Mouse (Mus musculus) megakaryocyte, adult 5-6 weeks (primary cell): ENCODE results near the gene Itga5. TPM values are rescaled to one million over a fixed set of nuclear protein-coding genes. Genes with fewer than 3 reads are reported as not detected.
"Not testable (repeated sequence)": the region's sequence is repeated elsewhere in the genome, so short reads cannot be mapped to it uniquely, and the experiment has no call there.

ENCODE experiments used
- ATAC-seq: 2 replicates; pipeline ENCODE4 v1.8.0; 2016; ENCODE audit warnings: mild to moderate bottlenecking, inconsistent platforms; ENCODE audit not compliant: poor library complexity, severe bottlenecking
- total RNA-seq, 2 experiments: library from RNA; stranded (forward) in 1 of 2; stranded (reverse) in 1 of 2; fragments of 153-499, 151-499 nt in 1 of 2; fragments of 221-1000, 200-1000 nt in 1 of 2; gene quantifications; 2 replicates each; pipeline versions ENCODE4 v1.2.3 to v1.2.4; 2015 to 2017

Gene Itga5
- 18.4 and 21.4 TPM in 2 replicates for total RNA-seq (2015)
- total RNA-seq (2017): 8.3 and 9.5 TPM in 2 replicates

GRCm38 (mm10) chr15:103366376-103367149 is at the start of gene Itga5:
TSS of gene Itga5 (minus strand) at chr15:103366763.
- ATAC-seq: peak; percentile 48

- ATAC-seq: not testable (repeated sequence)
Measured at GRCm38 (mm10) chr15:103405586-103405985, 39.0 kb upstream of the Itga5 start.

- no peak for ATAC-seq
Measured at GRCm38 (mm10) chr15:103401361-103401760, 34.8 kb upstream of the Itga5 start.

GRCm38 (mm10) chr15:103393577-103393976 is 27.0 kb upstream of the Itga5 start:
- no peak for ATAC-seq

- ATAC-seq: peak; percentile 86
Measured at GRCm38 (mm10) chr15:103388556-103389145, 22.1 kb upstream of the Itga5 start.

GRCm38 (mm10) chr15:103383771-103384488 is 17.4 kb upstream of the Itga5 start:
- no peak for ATAC-seq

GRCm38 (mm10) chr15:103382795-103383406 is 16.3 kb upstream of the Itga5 start:
- no peak for ATAC-seq

- no peak for ATAC-seq
Measured at GRCm38 (mm10) chr15:103382075-103382474, 15.5 kb upstream of the Itga5 start.

GRCm38 (mm10) chr15:103378665-103379356 is 12.2 kb upstream of the Itga5 start:
- ATAC-seq: no peak

- no peak for ATAC-seq
Measured at GRCm38 (mm10) chr15:103377752-103378664, 11.4 kb upstream of the Itga5 start.

- ATAC-seq: peak; percentile 33; the same call in 1 of the 2 replicates
Measured at GRCm38 (mm10) chr15:103376837-103377269, 10.3 kb upstream of the Itga5 start.

- ATAC-seq: 0 out of 2 replicates have a peak, but pooled peaks have one; percentile 4
Measured at GRCm38 (mm10) chr15:103375112-103375800, 8.7 kb upstream of the Itga5 start.

- ATAC-seq: no peak
Measured at GRCm38 (mm10) chr15:103372461-103372860, 5.9 kb upstream of the Itga5 start.

GRCm38 (mm10) chr15:103371741-103372140 is 5.2 kb upstream of the Itga5 start:
- no peak for ATAC-seq

GRCm38 (mm10) chr15:103371208-103371607 is 4.6 kb upstream of the Itga5 start:
- no peak for ATAC-seq

GRCm38 (mm10) chr15:103370462-103370861 is 3.9 kb upstream of the Itga5 start:
- ATAC-seq: peak; percentile 86

- ATAC-seq: no peak
Measured at GRCm38 (mm10) chr15:103369123-103369522, 2.6 kb upstream of the Itga5 start.

GRCm38 (mm10) chr15:103368179-103368940 is 1.8 kb upstream of the Itga5 start:
- ATAC-seq: no peak
